Mouse (Mus musculus): ENCODE data around the gene Nt5m.

DNA sequence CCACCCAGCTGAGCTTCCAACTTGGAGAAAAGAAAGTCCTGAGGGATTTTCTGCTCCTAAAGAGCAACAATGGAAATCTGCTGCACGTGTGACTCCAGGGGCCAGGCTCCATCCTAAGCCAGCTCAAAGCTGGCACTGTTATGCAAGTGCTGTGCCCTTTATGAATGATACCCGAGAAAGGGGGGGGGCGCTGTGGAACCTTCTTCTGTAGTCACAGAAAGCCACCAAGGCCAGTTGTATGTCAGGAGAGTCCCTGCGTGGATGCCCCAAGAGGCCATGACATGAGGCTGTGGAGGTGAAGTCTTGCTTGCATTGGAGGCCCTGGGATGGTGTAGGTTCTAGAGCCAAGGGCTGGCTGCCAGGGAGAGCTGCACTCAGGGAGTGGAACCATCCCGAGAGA lies 48.9 kb downstream of the Nt5m start:
- no peak for TF ChIP-seq POLR2A (IDR thresholded peaks at IDR 0.05; ENCODE audit: low read depth, low read length)
- no peak for TF ChIP-seq CTCF (IDR thresholded peaks at IDR 0.05; ENCODE audit: extremely low read depth, insufficient read length, insufficient replicate concordance, low read depth, low read length)
